ENCODE assay signal across 24 mouse cellular contexts in genomic region chr2:92130071-92130470, GRCm38 (mm10). TPM values are rescaled to one million over a fixed set of nuclear protein-coding genes. Genes with fewer than 3 reads are reported as not detected.
DNase-seq lines count a peak whose midpoint lies in the region; ATAC-seq lines count a peak whose summit lies in the region.
"Had no signal": no experiment of that assay in that cellular context is flagged by ENCODE, and none has a peak within 500 bp of the region (broad histone marks: within the 10 kb centered on the region; RNA-seq: fewer than 3 reads in every experiment).

No protein-coding gene starts in this region.

- H3K9ac ChIP-seq in forebrain, embryonic 16.5 days (replicated peaks; ENCODE audit: low read depth, low read length) = no peak overlapping the region
- H3K9ac ChIP-seq: embryonic facial prominence, embryonic 13.5 days; embryonic facial prominence, embryonic 15.5 days; forebrain, embryonic 12.5 days; forebrain, postnatal 0 days had no signal

- no peak overlapping the region for H3K4me3 ChIP-seq in forebrain, embryonic 16.5 days (replicated peaks; ENCODE audit: low read length)
- H3K4me3 ChIP-seq: embryonic facial prominence, embryonic 13.5 days; embryonic facial prominence, embryonic 15.5 days; erythroblast, embryonic 14.5 days; forebrain, embryonic 10.5 days; forebrain, embryonic 12.5 days had no signal

- no peak overlapping the region for H3K27ac ChIP-seq in forebrain, embryonic 16.5 days (ENCODE audit: low read length)
- H3K27ac ChIP-seq: embryonic facial prominence, embryonic 13.5 days; embryonic facial prominence, embryonic 15.5 days; forebrain, embryonic 10.5 days; forebrain, embryonic 12.5 days had no signal

- 96% methylated on average over 7 of the region's 7 CpGs for WGBS in forebrain, embryonic 16.5 days

- H3K4me1 ChIP-seq in forebrain, embryonic 16.5 days (replicated peaks; ENCODE audit: control insufficient read depth, insufficient read depth, low read length) = no peaks in the 10 kb centered on the region
- H3K4me1 ChIP-seq: embryonic facial prominence, embryonic 13.5 days; embryonic facial prominence, embryonic 15.5 days; forebrain, embryonic 10.5 days; forebrain, embryonic 12.5 days had no signal

- no peak for ATAC-seq in forebrain, embryonic 16.5 days
- ATAC-seq: activated CD4-positive, CD25-positive, alpha-beta regulatory T cell, adult 4 months; forebrain, embryonic 14.5 days; forebrain, postnatal 0 days; Patski had no signal

- H3K36me3 ChIP-seq in forebrain, embryonic 16.5 days (ENCODE audit: control insufficient read depth, insufficient read depth) = no peaks in the 10 kb centered on the region
- H3K36me3 ChIP-seq: embryonic facial prominence, embryonic 13.5 days; embryonic facial prominence, embryonic 15.5 days; forebrain, embryonic 10.5 days; forebrain, embryonic 12.5 days had no signal

- no peak overlapping the region for H3K4me2 ChIP-seq in forebrain, embryonic 16.5 days (ENCODE audit: low read length)
- H3K4me2 ChIP-seq: embryonic facial prominence, embryonic 13.5 days; embryonic facial prominence, embryonic 15.5 days; forebrain, embryonic 12.5 days had no signal

- peak; percentile 10 for DNase-seq in adrenal gland, adult 2 months
- no peak for DNase-seq in adrenal gland, adult 8-10 months
- DNase-seq in 416B (ENCODE audit: low read depth) (peak; percentile 9), adipocyte (ENCODE audit: low spot score) (peak; percentile 43)
- DNase-seq in spleen, postnatal 36 days (ENCODE audit: low spot score in 2 of 2) = no peak
- DNase-seq: adrenal gland, postnatal 10 days; adrenal gland, postnatal 25 days; cerebellum, adult 11 months; cerebellum, adult 18-20 months; cerebellum, adult 8-10 months; cerebellum, adult 9-11 months; cerebellum, postnatal 14 days; cerebellum, postnatal 36 days; embryo, embryonic 11 days; forebrain, postnatal 0 days had no signal

- H3K27me3 ChIP-seq in forebrain, embryonic 16.5 days (replicated peaks; ENCODE audit: control insufficient read depth, insufficient read depth, low read length) = no peaks in the 10 kb centered on the region
- H3K27me3 ChIP-seq: embryonic facial prominence, embryonic 13.5 days; embryonic facial prominence, embryonic 15.5 days; forebrain, embryonic 12.5 days had no signal

- no peaks in the 10 kb centered on the region for H3K9me3 ChIP-seq in forebrain, embryonic 16.5 days (ENCODE audit: control insufficient read depth, low read length)
- H3K9me3 ChIP-seq: embryonic facial prominence, embryonic 13.5 days; embryonic facial prominence, embryonic 15.5 days; forebrain, embryonic 10.5 days; forebrain, embryonic 12.5 days had no signal

RNA-seq across cellular contexts. Expression of gene Phf21a, which starts 37.2 kb away (rescaled TPM):
- 10 to 100 TPM; 66.5 to 82.4 TPM for total RNA-seq in adrenal gland, adult 2 months (2021)
- polyA plus RNA-seq in adrenal gland, adult 2 months (2012; rRNA removed) = 24.4 and 27.2 TPM in 2 replicates
- total RNA-seq in adrenal gland, adult 8-10 months (2022) = 100 to 1,000 TPM in 1 of 4 experiments, 10 to 100 TPM in 3; 65.0 to 107 (median 75.6) TPM
- 43.5 and 50.3 TPM in 2 replicates for polyA plus RNA-seq in forebrain, embryonic 16.5 days (2015; fragmentation: Nextera tagmentation; extraction: Ambion mirVana)

Comparison
In these comparisons a context has a peak if more than half of its experiments do, and no peak if none do; other contexts are left out.
1. DNase-seq: peak in adrenal gland, adult 2 months (single experiment), 416B (single experiment) and adipocyte (single experiment); none in adrenal gland, adult 8-10 months (single experiment) and spleen, postnatal 36 days (0 of 2).